Mouse (Mus musculus): ENCODE results near the gene Btg1. TPM values are rescaled to one million over a fixed set of nuclear protein-coding genes. Genes with fewer than 3 reads are reported as not detected.

Gene Btg1
- polyA plus RNA-seq, 1 experiment: 62.9 TPM

- no peak for DNase-seq (ENCODE audit: low spot score)
Measured at GRCm38 (mm10) chr10:96662976-96663375, 46.2 kb downstream of the Btg1 start.

- DNase-seq (ENCODE audit: low spot score): no peak
Measured at GRCm38 (mm10) chr10:96663739-96664430, 47.1 kb downstream of the Btg1 start.
